ENCODE assay signal across 22 mouse cellular contexts in genomic region chr14:78559042-78559441, GRCm38 (mm10). TPM values are rescaled to one million over a fixed set of nuclear protein-coding genes. Genes with fewer than 3 reads are reported as not detected.
DNase-seq lines count a peak whose midpoint lies in the region; ATAC-seq lines count a peak whose summit lies in the region.
"Had no signal": no experiment of that assay in that cellular context is flagged by ENCODE, and none has a peak within 500 bp of the region (broad histone marks: within the 10 kb centered on the region; RNA-seq: fewer than 3 reads in every experiment).

No protein-coding gene starts in this region.

- H3K4me1 ChIP-seq in forebrain, embryonic 14.5 days (ENCODE audit: control insufficient read depth, insufficient read depth, low read length), result no peaks in the 10 kb centered on the region
- H3K4me1 ChIP-seq in hindbrain, embryonic 11.5 days (replicated peaks; ENCODE audit: control insufficient read depth, insufficient read depth, low read length), result no peaks in the 10 kb centered on the region
- H3K4me1 ChIP-seq: embryonic facial prominence, embryonic 15.5 days; forebrain, embryonic 10.5 days; heart, embryonic 10.5 days had no signal

- WGBS in forebrain, embryonic 14.5 days, result 91% methylated on average over 8 of the region's 8 CpGs
- WGBS in hindbrain, embryonic 11.5 days, result 93% methylated on average over 8 of the region's 8 CpGs

- ATAC-seq in forebrain, embryonic 14.5 days, result no peak
- ATAC-seq in hindbrain, embryonic 11.5 days (ENCODE audit: low FRiP score), result no peak
- ATAC-seq: forebrain, embryonic 16.5 days; hindbrain, postnatal 0 days had no signal

- H3K4me3 ChIP-seq in forebrain, embryonic 14.5 days (ENCODE audit: low read depth, low read length), result no peak overlapping the region
- H3K4me3 ChIP-seq in hindbrain, embryonic 11.5 days (ENCODE audit: low read depth, low read length), result no peak overlapping the region
- H3K4me3 ChIP-seq: embryonic facial prominence, embryonic 15.5 days; erythroblast, embryonic 14.5 days; forebrain, embryonic 10.5 days; heart, embryonic 10.5 days; hindbrain, embryonic 13.5 days had no signal

- DNase-seq in thymus, postnatal 0 days (ENCODE audit: low spot score), result peak; percentile 25
- DNase-seq in thymus, adult 18-20 months, result no peak
- DNase-seq in T-cell, adult 2 months (ENCODE audit: low spot score), result peak; percentile 12
- DNase-seq in naive thymus-derived CD4-positive, alpha-beta T cell, adult 2 months (ENCODE audit: low read depth), result peak; percentile 47
- DNase-seq in forebrain, embryonic 14.5 days (ENCODE audit: low spot score), result no peak
- no peak for DNase-seq in hindbrain, embryonic 11.5 days (ENCODE audit: low spot score)
- no peak for DNase-seq in adrenal gland, postnatal 14 days
- DNase-seq: adrenal gland, postnatal 36 days; cerebellum, adult 2 months; cerebellum, postnatal 10 days; gastrocnemius, postnatal 10 days; heart, adult 18-20 months; heart, postnatal 10 days; heart, postnatal 4 days had no signal

- no peaks in the 10 kb centered on the region for H3K27me3 ChIP-seq in forebrain, embryonic 14.5 days (replicated peaks; ENCODE audit: control insufficient read depth, insufficient read depth, low read length)
- H3K27me3 ChIP-seq in hindbrain, embryonic 11.5 days (ENCODE audit: control insufficient read depth, insufficient read depth, low read length), result no peaks in the 10 kb centered on the region
- H3K27me3 ChIP-seq: embryonic facial prominence, embryonic 15.5 days; hindbrain, embryonic 13.5 days had no signal

- H3K36me3 ChIP-seq in forebrain, embryonic 14.5 days (ENCODE audit: control insufficient read depth, insufficient read depth, low read length), result no peaks in the 10 kb centered on the region
- no peaks in the 10 kb centered on the region for H3K36me3 ChIP-seq in hindbrain, embryonic 11.5 days (ENCODE audit: control insufficient read depth, insufficient read depth, low read length)
- H3K36me3 ChIP-seq: embryonic facial prominence, embryonic 15.5 days; forebrain, embryonic 10.5 days; G1E; heart, embryonic 10.5 days had no signal

- H3K9ac ChIP-seq in forebrain, embryonic 14.5 days (ENCODE audit: low read length), result no peak overlapping the region
- H3K9ac ChIP-seq in hindbrain, embryonic 11.5 days (ENCODE audit: low read depth, low read length), result no peak overlapping the region
- H3K9ac ChIP-seq: embryonic facial prominence, embryonic 15.5 days; hindbrain, embryonic 13.5 days had no signal

- H3K27ac ChIP-seq in forebrain, embryonic 14.5 days (ENCODE audit: low read depth, low read length), result no peak overlapping the region
- H3K27ac ChIP-seq in hindbrain, embryonic 11.5 days (ENCODE audit: low read depth, low read length), result no peak overlapping the region
- H3K27ac ChIP-seq: embryonic facial prominence, embryonic 15.5 days; forebrain, embryonic 10.5 days; heart, embryonic 10.5 days; hindbrain, embryonic 13.5 days; hindbrain, postnatal 0 days had no signal

- H3K9me3 ChIP-seq in forebrain, embryonic 14.5 days (replicated peaks; ENCODE audit: control insufficient read depth, low read length), result no peaks in the 10 kb centered on the region
- H3K9me3 ChIP-seq in hindbrain, embryonic 11.5 days (ENCODE audit: control insufficient read depth, low read length), result no peaks in the 10 kb centered on the region
- H3K9me3 ChIP-seq: embryonic facial prominence, embryonic 15.5 days; forebrain, embryonic 10.5 days; heart, embryonic 10.5 days; hindbrain, embryonic 13.5 days had no signal

- H3K4me2 ChIP-seq in forebrain, embryonic 14.5 days (ENCODE audit: low read length), result no peak overlapping the region
- H3K4me2 ChIP-seq in hindbrain, embryonic 11.5 days (replicated peaks; ENCODE audit: low read depth, low read length), result no peak overlapping the region
- H3K4me2 ChIP-seq: embryonic facial prominence, embryonic 15.5 days; hindbrain, embryonic 13.5 days had no signal

RNA-seq across cellular contexts. Expression of gene Akap11, which starts 22.4 kb away (rescaled TPM):
- 13.9 and 14.5 TPM in 2 replicates for polyA plus RNA-seq in thymus, postnatal 0 days (2015; fragmentation: Nextera tagmentation; extraction: Ambion mirVana)
- 27.5 and 34.6 TPM in 2 replicates for polyA plus RNA-seq in forebrain, embryonic 14.5 days (2014; fragmentation: Nextera tagmentation; extraction: Ambion mirVana)
- polyA plus RNA-seq in hindbrain, embryonic 11.5 days (2014; fragmentation: Nextera tagmentation; extraction: Ambion mirVana), result 21.9 and 25.7 TPM in 2 replicates
- 44.7 and 45.3 TPM in 2 replicates for total RNA-seq in adrenal gland, postnatal 14 days (2021)

Comparison
In these comparisons a context has a peak if more than half of its experiments do, and no peak if none do; other contexts are left out.
1. DNase-seq: peak in thymus, postnatal 0 days (single experiment), T-cell, adult 2 months (single experiment) and naive thymus-derived CD4-positive, alpha-beta T cell, adult 2 months (single experiment); none in thymus, adult 18-20 months (0 of 2), forebrain, embryonic 14.5 days (single experiment), hindbrain, embryonic 11.5 days (single experiment) and adrenal gland, postnatal 14 days (single experiment).